Mouse (Mus musculus) common myeloid progenitor, adult 5-6 weeks (primary cell): ENCODE measurements around the gene Rasl10a. TPM values are rescaled to one million over a fixed set of nuclear protein-coding genes. Genes with fewer than 3 reads are reported as not detected.

Experiments
- ATAC-seq: replicated peaks from 2 replicates; pipeline ENCODE4 v1.8.0; 2016; ENCODE audit warnings: low read depth, mild to moderate bottlenecking, moderate TSS enrichment, inconsistent platforms; ENCODE audit not compliant: poor library complexity, severe bottlenecking
- total RNA-seq: library from RNA; stranded (forward); fragments of 200-1000, 187-1606 nt; gene quantifications from 2 replicates; pipeline ENCODE4 v1.2.3, GENCODE M21; 2017

The Rasl10a gene
- total RNA-seq, result not detected in 2 replicates

DNA sequence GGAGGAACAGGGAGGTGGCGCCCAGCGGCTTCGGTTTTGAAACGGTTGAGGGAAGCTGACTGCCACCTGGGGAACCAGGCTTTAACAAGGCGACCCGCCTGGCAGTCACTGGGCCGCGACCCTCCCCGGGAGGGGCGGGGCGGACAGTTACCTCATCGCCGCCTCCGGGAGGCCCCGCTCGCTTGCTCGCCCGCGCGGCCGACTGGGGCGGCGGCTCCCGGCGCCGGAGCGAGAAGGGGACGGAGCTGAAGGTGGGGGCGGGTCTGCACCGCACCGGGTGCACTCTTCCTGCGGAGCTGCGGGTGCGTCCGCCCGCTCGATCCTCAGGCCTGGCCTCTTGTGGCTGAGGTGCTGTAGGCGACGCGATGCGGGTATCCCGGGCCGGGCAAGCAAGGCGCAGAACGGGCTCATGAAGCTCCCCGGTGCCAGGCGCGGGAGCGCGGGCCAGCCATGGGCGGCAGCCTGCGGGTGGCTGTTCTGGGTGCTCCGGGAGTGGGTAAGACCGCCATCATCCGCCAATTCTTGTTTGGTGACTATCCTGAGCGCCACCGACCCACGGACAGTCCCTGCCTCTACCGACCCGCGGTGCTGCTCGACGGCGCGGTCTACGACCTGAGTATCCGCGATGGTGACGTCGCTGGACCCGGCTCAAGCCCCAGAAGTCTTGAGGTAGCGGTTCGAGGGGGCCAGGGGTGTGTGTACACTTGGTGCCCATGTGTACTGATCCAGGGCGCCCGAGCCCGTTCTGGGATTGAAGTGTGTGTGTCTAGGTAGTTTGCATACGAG lies at the start of gene Rasl10a:
TSS of gene Rasl10a (plus strand) at position 273 of the 786 bp plus-strand sequence.
- 0 out of 2 replicates have a peak, but pooled peaks have one; percentile 2 for ATAC-seq

- ATAC-seq, result no peak
Measured at GRCm38 (mm10) chr11:5008867-5009266, 49.1 kb upstream of the Rasl10a start.

DNA sequence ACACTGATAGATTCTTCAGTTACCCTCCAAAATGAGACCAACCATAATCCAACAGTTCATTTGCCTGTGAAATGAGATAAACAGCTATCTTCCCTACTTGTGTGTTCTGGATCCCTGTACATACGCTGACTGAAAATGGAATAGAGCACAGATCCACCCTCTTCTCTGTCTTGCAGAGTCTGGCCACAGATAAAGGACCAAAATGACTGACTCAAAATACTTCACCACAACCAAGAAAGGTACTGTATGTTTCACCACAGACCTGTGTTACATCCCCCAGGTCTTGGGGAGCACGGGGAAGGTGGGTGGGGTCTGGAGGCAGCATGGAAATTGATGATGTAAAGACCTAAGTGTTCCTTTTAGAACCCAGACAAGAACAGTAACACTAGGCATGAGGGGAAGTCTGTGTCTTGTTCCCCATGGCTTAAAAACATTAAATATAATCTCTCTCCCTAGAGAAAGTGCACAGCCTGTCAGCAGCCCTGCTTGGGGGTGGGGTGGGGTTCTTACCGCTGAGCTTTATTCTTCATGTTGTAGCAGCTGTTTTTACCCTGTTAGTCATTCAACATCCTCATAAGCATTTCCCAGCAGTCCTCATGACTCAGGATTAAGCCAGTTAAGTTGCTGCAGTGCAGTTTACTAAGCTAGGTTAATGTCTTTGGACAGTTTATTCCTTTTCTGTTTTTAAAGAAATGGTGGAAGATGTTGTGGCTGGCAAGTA lies 48.4 kb upstream of the Rasl10a start:
- ATAC-seq, result peak; percentile 53; the same call in 1 of the 2 replicates

GRCm38 (mm10) chr11:5010205-5010604 lies 47.7 kb upstream of the Rasl10a start:
- ATAC-seq, result no peak

GRCm38 (mm10) chr11:5011480-5011879 lies 46.4 kb upstream of the Rasl10a start:
- ATAC-seq, result no peak

- peak; percentile 16; the same call in 1 of the 2 replicates for ATAC-seq
Measured at GRCm38 (mm10) chr11:5012213-5012715, 45.7 kb upstream of the Rasl10a start.

- peak; percentile 46 for ATAC-seq
Measured at GRCm38 (mm10) chr11:5015720-5016119, 42.2 kb upstream of the Rasl10a start.

DNA sequence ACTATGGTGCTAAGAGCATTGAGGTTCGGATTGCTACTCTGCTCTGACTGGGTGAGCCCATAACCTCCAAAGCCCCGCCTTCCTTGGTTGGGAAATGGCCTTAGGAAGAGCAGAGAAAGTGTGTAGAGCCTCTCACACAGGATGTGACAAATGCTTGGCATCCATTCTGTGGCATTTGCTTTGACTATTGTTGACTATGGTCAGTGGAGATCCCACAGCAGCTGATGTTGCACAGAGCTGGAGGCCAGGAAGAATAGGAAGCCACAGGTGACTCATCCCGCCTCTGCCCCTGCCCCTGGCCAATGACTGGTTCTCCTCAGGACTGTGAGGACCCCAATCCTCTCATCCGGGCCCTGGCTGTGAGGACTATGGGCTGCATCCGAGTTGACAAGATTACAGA lies 41.6 kb upstream of the Rasl10a start:
- no peak for ATAC-seq

DNA sequence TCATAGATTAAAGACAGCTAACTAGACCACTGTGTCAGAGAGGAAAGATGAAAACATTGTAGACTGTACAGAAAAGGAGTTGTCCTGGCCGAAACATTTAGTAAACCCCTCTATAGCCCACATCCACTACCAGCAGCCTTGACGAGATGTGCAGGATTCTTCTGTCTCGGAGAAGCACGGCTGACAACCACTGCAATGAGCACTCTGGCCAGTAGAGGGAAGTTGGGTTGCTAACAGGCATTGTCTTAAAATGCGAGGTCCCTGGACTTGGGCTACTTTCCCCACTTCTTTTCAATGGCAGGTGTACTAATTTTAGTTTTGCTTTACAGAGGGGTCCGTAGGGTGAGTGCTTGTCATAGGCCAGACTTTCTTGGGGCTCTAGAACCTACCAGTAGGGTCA lies 40.4 kb upstream of the Rasl10a start:
- no peak for ATAC-seq

GRCm38 (mm10) chr11:5025108-5025507 lies 32.8 kb upstream of the Rasl10a start:
- ATAC-seq, result no peak

DNA sequence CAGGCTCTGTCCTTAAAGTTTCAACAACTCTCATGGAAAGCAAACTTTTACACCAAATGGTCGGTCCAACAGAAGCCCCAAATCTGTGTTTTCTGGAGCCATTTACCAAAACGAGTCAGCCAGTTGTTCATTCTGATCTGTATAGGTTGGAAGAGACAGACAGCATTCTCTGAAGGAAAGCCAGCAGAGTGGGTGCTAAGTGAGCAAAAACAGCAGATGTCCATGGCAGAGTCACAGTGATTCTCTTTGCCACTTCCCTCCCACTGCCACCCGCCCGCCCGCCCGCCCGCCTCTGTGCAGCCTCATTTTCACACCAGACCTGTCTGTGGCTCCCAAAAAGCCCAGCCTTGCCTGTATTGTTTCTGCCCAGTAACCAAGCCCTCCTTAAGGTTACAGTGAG lies 29.7 kb upstream of the Rasl10a start:
- no peak for ATAC-seq

DNA sequence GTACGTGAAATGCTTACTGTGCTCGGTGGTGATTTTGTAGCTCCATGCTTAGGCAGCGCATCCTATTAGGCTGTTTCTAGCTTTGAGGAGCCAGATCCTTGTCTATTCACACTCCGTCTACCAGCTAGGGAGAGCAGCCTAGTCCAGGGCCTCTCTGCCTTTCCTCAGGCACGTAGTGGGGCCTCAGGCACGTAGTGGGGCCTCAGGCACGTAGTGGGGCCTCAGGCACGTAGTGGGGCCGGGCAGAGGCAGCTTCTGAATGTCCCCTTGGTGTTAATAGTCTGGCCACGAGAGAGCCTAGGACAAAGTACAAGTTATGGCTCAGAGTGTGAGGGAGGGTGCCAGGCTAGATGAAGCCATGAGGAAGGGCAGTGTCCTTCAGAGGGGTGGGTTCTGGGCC lies 25.2 kb upstream of the Rasl10a start:
- ATAC-seq, result no peak

DNA sequence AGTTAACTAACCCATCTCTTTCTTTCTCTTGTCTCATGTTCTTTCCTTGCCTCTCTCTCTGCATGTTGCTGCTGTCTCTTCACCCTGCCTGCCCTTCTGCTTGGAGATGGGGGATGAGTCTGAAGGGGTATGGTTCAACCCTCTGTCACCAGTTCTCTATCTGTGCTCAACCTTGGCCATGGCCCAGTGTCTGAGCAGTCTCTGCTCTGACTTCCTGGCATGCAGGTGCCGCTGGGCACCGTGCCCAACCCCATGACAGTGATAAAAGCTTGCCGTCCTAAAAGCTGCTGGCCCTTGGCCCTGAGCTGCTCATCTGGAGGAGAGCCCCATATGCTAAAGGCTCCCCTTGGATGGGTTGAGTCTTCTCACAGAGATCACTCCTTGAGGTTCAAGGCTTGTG lies 24.8 kb upstream of the Rasl10a start:
- ATAC-seq, result peak; percentile 40; the same call in 1 of the 2 replicates

DNA sequence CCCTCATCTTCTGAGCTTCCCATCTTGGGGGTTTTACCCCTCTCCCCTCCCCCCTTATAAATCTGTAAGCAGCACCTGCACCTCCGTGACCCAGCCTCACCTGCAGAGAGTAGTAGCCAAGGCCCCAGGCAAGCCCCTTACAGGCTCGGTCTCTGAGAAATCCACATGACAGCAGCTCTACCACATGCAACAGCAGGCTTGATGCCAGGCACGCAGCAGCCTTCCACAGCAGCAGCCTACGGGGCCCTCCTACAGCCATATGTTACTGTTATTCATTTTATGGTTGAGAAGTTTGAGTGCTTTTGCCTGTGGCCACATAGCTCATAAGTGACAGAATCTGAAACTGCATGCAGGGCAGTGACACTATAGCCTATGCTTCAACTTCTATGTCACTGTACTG lies 22.5 kb upstream of the Rasl10a start:
- no peak for ATAC-seq

DNA sequence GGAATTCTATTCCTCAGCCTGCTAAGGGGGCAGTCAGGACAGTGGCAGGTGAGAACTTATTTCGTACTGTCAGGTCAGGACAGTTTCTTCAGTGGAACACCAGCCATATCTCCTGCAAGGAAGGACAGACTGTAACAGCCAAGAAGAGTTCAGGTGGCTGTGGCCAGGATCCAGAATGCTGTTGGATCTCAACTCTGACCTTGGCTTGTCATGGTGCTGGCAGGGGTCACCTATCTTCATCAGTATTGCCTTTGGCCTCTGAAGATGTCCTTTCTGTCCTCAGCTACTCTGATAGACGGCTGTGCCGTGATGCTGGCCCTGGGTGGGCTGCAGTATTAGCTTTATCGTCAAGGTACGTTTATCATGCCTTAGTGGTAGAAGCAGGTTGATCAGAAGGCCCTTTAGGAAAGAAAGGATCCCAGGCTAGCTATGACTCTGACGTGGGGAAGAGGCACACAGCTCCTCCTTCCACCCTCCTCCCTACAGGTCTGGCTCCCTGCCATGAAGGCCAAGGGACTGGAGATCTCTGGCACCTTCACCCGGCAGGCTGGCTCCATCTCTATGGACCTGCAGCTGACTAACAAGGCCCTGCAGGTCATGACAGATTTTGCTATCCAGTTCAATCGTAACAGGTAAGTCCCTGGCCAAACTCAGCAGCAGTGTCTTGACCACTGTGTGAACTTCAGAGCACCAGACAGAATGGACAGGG lies 20.6 kb upstream of the Rasl10a start:
- ATAC-seq, result no peak

DNA sequence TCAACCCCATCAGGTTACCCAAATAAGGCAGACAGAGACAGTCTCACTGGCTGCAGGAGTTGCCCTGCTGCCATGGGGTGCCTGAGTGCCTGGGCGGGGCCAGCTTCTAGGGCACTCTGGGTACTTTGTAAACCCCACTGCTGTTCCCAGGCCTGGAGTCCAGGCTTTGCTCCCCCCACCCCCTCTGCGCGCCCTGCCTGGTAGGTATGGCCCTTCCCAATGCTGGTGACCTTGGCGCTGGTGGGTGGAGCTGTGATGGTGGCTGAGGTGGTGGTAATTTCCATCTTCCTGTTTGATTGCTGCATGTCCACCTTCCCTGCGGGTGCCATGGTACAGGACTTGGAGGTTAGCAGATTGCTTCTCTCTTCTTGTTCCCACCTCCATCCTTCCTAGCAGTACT lies 17.3 kb upstream of the Rasl10a start:
- no peak for ATAC-seq

GRCm38 (mm10) chr11:5041144-5041780 lies 16.7 kb upstream of the Rasl10a start:
- no peak for ATAC-seq

DNA sequence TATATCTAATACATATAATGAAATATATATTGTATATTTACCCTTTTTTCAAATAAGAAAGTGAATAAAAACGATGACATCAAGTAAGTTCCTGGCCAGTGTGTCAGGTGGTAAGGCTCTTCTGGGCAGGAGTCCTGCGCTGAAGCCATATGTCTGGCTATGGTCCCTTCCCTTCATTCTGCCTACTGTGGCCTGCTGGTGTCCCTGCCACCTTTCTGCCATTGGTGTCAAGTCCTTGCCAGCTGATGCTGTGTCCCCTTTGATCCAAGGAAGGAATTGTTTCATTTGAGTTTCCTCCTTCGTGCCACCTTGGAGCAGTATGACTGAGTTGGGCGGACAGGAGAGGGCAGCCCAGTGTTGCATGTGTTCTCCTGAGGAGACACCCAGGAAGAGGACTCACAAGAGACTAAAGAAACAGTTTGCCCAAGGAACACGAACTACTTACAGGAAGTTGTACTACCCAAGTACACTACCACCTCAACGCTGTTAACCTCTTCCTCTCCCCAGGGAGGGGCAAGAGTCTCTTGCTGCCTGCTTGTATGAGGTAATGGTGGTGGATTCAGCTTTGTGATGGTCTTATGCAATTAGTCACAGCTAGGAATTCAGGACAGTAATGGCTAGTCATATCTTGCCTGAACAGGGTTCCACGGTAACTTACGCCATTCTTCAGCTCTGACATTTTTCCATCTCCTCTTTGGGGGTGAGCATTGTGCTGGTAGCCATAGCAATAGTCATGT lies 15.1 kb upstream of the Rasl10a start:
- ATAC-seq, result 0 out of 2 replicates have a peak, but pooled peaks have one; percentile 27

GRCm38 (mm10) chr11:5046321-5046926 lies 11.5 kb upstream of the Rasl10a start:
- no peak for ATAC-seq
